Comparison of ENCODE assay signal across 12 mouse cellular contexts in the genomic region with DNA sequence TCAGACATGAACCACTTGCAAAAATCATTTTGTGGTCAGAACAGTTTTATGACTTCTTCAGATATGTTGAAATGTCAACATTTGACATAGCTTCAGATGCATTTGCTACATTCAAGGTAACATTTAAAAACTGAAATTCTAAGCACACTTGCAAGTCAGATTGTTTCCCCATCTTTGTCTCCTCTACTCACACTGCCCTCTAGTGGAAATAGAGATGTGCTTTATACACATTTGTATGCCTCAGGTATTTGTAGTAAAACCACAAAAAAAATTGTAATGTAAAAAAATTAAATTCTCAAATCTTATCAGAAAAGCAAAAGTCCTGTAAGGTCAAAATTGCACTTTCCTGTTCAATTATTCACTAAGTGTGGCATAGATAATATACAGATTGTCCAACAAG. TPM values are rescaled to one million over a fixed set of nuclear protein-coding genes. Genes with fewer than 3 reads are reported as not detected.
DNase-seq lines count a peak whose midpoint lies in the region; ATAC-seq lines count a peak whose summit lies in the region.
"Had no signal": no experiment of that assay in that cellular context is flagged by ENCODE, and none has a peak within 500 bp of the region (broad histone marks: within the 10 kb centered on the region; RNA-seq: fewer than 3 reads in every experiment).

No protein-coding gene starts in this region.

- no peak overlapping the region for H3K4me2 ChIP-seq in embryonic facial prominence, embryonic 14.5 days (ENCODE audit: low read depth, low read length)
- H3K4me2 ChIP-seq: embryonic facial prominence, embryonic 15.5 days had no signal

- H3K9ac ChIP-seq in embryonic facial prominence, embryonic 14.5 days (ENCODE audit: low read depth, low read length) = no peak overlapping the region
- H3K9ac ChIP-seq: embryonic facial prominence, embryonic 15.5 days had no signal

- no peaks in the 10 kb centered on the region for H3K4me1 ChIP-seq in embryonic facial prominence, embryonic 14.5 days (ENCODE audit: control insufficient read depth, insufficient read depth, low read length)
- H3K4me1 ChIP-seq: embryonic facial prominence, embryonic 15.5 days had no signal

- DNase-seq in kidney, adult 9 months = peak; percentile 38
- DNase-seq in kidney, adult 18-20 months = no peak
- peak; percentile 54 for DNase-seq in CD4-positive helper T cell, adult 2 months (ENCODE audit: low read depth, low spot score)
- peak; percentile 18 for DNase-seq in ES-CJ7 (ENCODE audit: low read depth, low spot score)
- DNase-seq in embryonic facial prominence, embryonic 14.5 days (ENCODE audit: low spot score) = peak; percentile 45
- no peak for DNase-seq in urinary bladder, adult 18-20 months (ENCODE audit: low spot score in 2 of 2)
- DNase-seq in ovary, postnatal 14 days (ENCODE audit: low spot score) = no peak
- DNase-seq: adrenal gland, adult 8-10 months; gastrocnemius, postnatal 14 days; kidney, adult 11 months; left cerebral cortex, postnatal 4 days had no signal

- H3K4me3 ChIP-seq in embryonic facial prominence, embryonic 14.5 days (ENCODE audit: low read depth, low read length) = no peak overlapping the region
- H3K4me3 ChIP-seq: embryonic facial prominence, embryonic 15.5 days had no signal

- ATAC-seq in embryonic facial prominence, embryonic 14.5 days (ENCODE audit: low read depth) = no peak

- no peaks in the 10 kb centered on the region for H3K27me3 ChIP-seq in embryonic facial prominence, embryonic 14.5 days (replicated peaks; ENCODE audit: control insufficient read depth, insufficient read depth, low read length)
- H3K27me3 ChIP-seq: embryonic facial prominence, embryonic 15.5 days had no signal

- H3K9me3 ChIP-seq in embryonic facial prominence, embryonic 14.5 days (ENCODE audit: control insufficient read depth, low read length) = no peaks in the 10 kb centered on the region
- H3K9me3 ChIP-seq: embryonic facial prominence, embryonic 15.5 days had no signal

- H3K36me3 ChIP-seq in embryonic facial prominence, embryonic 14.5 days (ENCODE audit: control insufficient read depth, insufficient read depth, low read length) = peaks cover 34% of the 10 kb centered on the region

- no peak overlapping the region for H3K27ac ChIP-seq in embryonic facial prominence, embryonic 14.5 days (replicated peaks; ENCODE audit: low read depth, low read length)
- H3K27ac ChIP-seq: embryonic facial prominence, embryonic 15.5 days had no signal

RNA-seq across cellular contexts. Expression of a gene that starts 49.0 kb away (rescaled TPM):
- 45.1 and 45.2 TPM in 2 replicates for polyA plus RNA-seq in embryonic facial prominence, embryonic 14.5 days (2014; fragmentation: Nextera tagmentation; extraction: Ambion mirVana)

RNA-seq across cellular contexts. Expression of a gene that starts 51.8 kb away (rescaled TPM):
- polyA plus RNA-seq in embryonic facial prominence, embryonic 14.5 days (2014; fragmentation: Nextera tagmentation; extraction: Ambion mirVana) = 158 and 177 TPM in 2 replicates

Comparison
In these comparisons a context has a peak if more than half of its experiments do, and no peak if none do; other contexts are left out.
1. DNase-seq: peak in kidney, adult 9 months (single experiment), CD4-positive helper T cell, adult 2 months (single experiment), ES-CJ7 (single experiment) and embryonic facial prominence, embryonic 14.5 days (single experiment); none in kidney, adult 18-20 months (single experiment), urinary bladder, adult 18-20 months (0 of 2) and ovary, postnatal 14 days (single experiment).